Mouse (Mus musculus) embryo, embryonic 10.5 days (tissue): Measurements from ENCODE around the gene Iah1.

Source experiments
- DNase-seq: peaks from one replicate; pipeline ENCODE4 v3.0.0-alpha.2; 2015; ENCODE audit warnings: low spot score

Iah1 gene

DNA sequence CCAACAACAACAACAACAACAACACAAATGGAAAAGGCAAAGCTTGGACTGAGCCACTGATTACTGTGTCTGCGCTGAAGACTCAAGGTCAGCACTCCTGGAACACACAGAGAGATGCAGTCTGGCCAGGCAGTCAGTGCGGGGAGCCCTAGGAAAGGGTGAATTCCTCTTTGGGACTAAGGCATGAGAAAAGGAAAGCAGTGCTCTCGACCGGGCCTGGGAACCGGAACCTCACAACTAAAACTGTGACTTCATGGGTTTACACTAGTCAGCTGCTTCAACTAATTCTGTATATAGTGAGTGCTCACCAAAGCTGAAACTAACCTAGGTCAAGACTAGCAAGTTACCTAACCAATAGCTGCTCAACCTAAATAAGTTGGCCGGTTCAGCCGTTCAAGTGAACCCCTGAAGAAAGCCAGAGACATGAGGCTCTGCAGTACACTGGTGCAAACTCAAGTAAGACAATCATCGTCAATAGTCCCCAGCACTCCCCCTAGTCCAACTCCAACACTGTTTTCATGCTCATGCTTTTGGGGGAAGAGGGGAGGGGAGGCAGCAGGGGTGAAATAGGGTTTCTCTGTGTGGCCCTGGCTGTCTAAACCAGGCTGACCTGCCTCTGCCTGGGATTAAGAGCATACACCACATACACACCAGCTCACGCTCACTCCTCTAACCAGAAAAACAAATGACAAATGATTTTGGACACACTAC is 52.3 kb downstream of the Iah1 start:
- no peak for DNase-seq

DNA sequence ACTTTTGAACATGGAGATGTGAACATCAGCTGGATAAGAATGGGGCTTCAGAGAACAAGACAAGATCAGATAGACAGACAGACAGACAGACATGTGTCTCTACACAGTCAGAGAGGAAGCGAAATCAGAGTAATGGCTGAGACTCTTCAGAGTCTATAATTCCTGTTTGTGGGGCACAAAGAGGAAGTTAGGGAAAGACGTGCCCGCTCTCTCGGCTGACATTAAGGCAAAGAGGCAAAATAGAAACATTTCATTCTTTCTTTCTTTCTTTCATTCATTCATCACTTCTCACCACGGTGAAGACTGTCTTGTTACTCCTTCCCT is 52.9 kb downstream of the Iah1 start:
- DNase-seq = no peak

DNA sequence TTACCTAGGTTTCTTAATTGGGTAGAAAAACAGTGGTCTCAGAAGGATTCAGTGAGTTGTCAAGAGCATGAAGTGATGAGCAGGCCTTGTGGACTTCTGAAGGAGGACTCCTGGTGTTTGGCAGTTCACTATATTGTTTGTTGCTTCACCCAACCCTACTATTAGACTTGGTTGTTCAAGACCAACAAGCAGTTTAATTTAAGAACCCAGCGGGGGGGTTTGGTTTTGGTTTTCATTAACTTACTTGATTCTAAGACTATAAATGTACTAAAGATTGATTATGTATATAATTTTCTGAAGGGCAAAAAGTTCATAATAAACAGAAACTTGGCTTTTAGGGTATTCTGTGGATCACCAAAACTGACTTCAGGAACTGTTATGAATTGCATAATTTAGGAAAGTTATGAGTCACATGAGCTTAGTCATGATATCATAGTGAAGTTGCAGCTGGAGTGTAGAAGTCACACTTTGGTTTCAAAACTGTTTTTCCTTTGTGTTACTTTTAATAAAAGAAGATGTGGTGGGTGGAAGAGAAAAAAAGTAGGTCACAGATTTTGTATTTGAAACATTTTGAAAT is 53.9 kb downstream of the Iah1 start:
- no peak for DNase-seq

DNA sequence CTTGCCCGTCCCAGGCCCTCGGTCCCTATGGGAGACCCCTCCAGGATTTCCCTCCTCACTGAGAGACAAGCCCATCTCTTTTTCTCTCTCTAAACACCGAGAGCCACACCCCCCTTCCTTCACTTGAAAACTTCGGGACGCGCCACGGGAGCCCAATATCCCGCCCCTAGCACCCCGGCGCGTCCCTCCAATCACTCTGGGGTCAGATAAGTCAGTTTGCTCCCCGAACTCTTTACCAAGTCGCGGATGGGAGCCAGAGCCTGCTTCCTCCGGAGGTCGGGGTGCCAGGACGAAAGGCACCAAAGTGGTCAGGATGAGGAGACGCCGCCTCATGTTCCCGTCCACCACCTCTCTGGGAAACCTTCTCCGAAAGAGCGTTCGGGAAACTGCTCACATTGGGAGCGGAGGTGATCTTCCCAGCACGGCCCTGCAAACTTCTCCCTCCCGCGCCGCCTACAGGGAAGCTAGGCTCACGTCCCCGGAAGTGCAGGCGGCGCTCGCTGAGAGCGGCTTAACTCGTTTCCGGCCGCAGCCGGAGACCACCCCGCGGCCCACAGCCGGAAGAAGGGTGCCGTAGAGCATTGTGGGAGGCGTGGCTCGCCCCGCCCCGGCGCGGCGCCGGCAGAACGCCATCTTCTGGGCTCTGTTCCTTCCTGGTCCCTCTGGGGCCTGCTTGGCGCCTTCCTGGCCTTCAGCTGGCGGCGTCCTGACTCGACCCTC is 57.1 kb downstream of the Iah1 start, which contains the start of gene Adam17:
Gene Adam17 (minus strand): TSS at position 533 of the 720 bp plus-strand sequence.
- peak; percentile 96 for DNase-seq
